ENCODE assay signal across 8 mouse cellular contexts in the genomic region with DNA sequence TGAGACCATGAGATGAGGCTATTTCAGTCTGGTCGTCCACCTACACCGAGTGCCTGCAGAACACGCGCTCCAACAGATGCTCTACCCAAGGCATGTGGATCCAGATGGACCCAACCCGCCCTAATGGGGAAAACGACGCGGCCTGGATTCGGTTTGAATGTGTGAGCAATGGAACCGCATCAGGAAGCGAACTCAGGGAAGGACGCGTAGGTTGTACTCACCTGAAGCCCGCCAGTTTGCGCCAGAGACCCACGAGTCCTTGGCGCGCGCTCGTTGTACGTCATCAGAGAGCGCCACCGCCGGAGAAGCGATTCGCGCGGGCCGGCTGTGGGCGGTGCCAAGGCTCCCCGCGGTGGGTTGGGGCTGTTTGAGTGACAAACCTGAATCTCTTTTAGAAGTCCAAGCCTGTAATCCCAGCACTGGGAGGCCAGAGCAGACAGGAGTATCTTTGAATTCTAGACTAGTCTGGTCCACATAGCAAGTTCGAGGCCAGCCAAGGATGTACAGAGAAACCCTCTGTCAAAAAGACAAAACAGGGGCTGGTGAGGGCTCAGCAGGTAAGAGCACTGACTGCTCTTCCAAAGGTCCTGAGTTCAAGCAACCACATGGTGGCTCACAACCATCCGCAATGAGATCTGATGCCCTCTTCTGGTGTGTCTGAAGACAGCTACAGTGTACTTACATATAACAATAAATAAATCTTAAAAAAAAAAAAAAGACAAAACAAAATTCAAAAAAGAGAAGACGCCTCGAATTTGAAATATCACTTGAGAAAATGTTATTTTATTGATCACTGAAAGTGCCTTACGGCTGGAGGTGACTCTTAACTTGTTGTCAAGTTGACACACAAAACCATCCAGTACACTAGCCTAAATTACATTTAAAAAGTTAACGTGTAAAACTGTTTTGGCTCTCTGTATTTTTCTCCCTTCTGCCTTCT. TPM values are rescaled to one million over a fixed set of nuclear protein-coding genes. Genes with fewer than 3 reads are reported as not detected.
DNase-seq lines count a peak whose midpoint lies in the region; ATAC-seq lines count a peak whose summit lies in the region.

Gene Pfas, minus strand, starts transcription at position 279 of the 940 bp plus-strand sequence.

- DNase-seq in R1 (ENCODE audit: low read depth, low spot score) = peak; percentile 99
- DNase-seq in cerebellum, postnatal 25 days = peak; percentile 97 to 99
- DNase-seq in frontal cortex, postnatal 36 days (ENCODE audit: low spot score in 2 of 2) = peak; percentile 91 to 95
- DNase-seq in left cerebral cortex, adult 11 months (ENCODE audit: low spot score) = peak; percentile 84
- DNase-seq in lung, postnatal 4 days = peak; percentile 94 to 95
- DNase-seq in retina, postnatal 7 days (ENCODE audit: low read depth, low spot score) = peak; percentile 92
- DNase-seq in urinary bladder, adult 2 months (ENCODE audit: low spot score) = peak; percentile 76

- ATAC-seq in hindbrain, embryonic 15.5 days (ENCODE audit: low FRiP score, low read depth) = peak; percentile 88

- H3K36me3 ChIP-seq in hindbrain, embryonic 15.5 days = peaks cover 1% of the 10 kb centered on the region; the same call in 1 of the 2 replicates

- peak within 1 kb of the TSS; percentile 62 for H3K4me3 ChIP-seq in hindbrain, embryonic 15.5 days

- 8% methylated on average over 38 of the region's 38 CpGs for WGBS in hindbrain, embryonic 15.5 days

- H3K9me3 ChIP-seq in hindbrain, embryonic 15.5 days = no peaks in the 10 kb centered on the region

- peak within 1 kb of the TSS; percentile 61 for H3K4me2 ChIP-seq in hindbrain, embryonic 15.5 days

- peak within 1 kb of the TSS; percentile 68 for H3K9ac ChIP-seq in hindbrain, embryonic 15.5 days

- peak within 1 kb of the TSS; percentile 66 for H3K27ac ChIP-seq in hindbrain, embryonic 15.5 days (replicated peaks)

- no peaks in the 10 kb centered on the region for H3K27me3 ChIP-seq in hindbrain, embryonic 15.5 days

- H3K4me1 ChIP-seq in hindbrain, embryonic 15.5 days (replicated peaks) = peaks cover 24% of the 10 kb centered on the region

RNA-seq across cellular contexts. Expression of gene Pfas, which starts in this region (rescaled TPM):
- 17.6 and 19.0 TPM in 2 replicates for polyA plus RNA-seq in hindbrain, embryonic 15.5 days (2015; fragmentation: Nextera tagmentation; extraction: Ambion mirVana)
- polyA plus RNA-seq in urinary bladder, adult 2 months (2012; rRNA removed) = 9.3 and 11.1 TPM in 2 replicates

Comparison
In these comparisons a context has a peak if more than half of its experiments do, and no peak if none do; other contexts are left out.
1. Peak in every context shown above with its lines: DNase-seq, ATAC-seq, H3K4me3 ChIP-seq and H3K27ac ChIP-seq.